Mouse (Mus musculus): Measurements from ENCODE around the gene Dusp12.

The Dusp12 gene

DNA sequence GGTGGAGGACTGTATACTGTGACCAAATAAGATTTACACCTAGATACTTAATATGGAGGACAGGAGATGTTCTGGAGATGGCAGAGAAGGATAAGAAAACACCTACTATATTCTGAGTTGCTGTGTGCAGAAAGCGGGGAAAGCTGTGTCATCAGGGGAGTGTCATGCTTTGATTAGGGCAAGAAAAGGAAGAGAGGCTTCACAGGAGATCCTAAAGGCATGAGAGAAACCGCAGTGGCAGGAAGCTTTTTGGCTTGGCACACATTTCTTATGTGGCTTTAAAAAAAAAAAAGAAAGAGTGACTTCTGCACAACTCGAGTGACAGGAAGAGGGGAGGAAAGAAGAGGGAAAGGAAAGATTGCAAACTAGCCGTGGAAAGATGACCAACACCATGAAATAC, 22.3 kb downstream of the Dusp12 start:
- peak in 1 of 2 experiments; percentile 20 for DNase-seq (ENCODE audit: low spot score in 2 of 2)

GRCm38 (mm10) chr1:170862435-170862717, 23.0 kb downstream of the Dusp12 start:
- no peak for DNase-seq (ENCODE audit: low spot score in 2 of 2)

GRCm38 (mm10) chr1:170861671-170862434, 23.5 kb downstream of the Dusp12 start:
- peak in 1 of 2 experiments; percentile 16 for DNase-seq (ENCODE audit: low spot score in 2 of 2)

DNA sequence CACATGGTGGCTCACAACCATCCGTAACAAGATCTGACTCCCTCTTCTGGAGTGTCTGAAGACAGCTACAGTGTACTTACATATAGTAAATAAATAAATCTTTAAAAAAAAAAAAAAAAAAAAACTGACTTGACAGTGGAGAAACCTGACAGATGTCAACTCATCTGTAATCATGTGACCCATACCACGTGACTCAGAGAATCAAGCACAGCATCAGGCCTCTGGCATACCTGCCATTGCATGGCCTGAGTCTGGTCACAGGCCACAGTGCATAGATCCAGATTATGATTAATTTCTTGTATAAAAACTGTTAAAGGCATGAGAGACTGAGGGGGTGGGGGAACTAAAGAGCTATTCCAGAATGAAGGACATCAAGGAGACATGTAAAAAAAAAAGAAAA, 26.5 kb downstream of the Dusp12 start:
- no peak for DNase-seq (ENCODE audit: low spot score in 2 of 2)

DNA sequence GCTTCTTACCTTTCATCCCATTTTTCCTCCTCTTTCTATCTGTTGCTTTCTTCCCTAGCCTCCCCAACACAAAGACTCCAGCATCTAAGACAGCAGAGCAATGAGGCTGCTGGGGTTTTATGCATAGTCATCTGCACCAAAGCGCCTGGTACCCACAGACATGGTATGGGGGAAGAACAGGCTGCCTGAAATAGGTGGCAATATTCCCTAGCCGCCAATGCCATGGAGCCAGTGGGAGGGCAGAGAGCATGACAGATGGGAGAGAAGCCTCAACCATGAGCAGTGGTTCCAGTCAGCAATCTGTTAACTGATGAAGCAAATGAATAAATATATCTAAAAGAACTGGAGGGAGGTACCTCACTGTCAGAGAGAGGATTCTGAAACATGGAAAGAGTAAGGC, 28.0 kb downstream of the Dusp12 start:
- DNase-seq (ENCODE audit: low spot score in 2 of 2) = no peak

- no peak for DNase-seq (ENCODE audit: low spot score in 2 of 2)
These were observed 30.1 kb downstream of the Dusp12 start for GRCm38 (mm10) chr1:170855056-170855760.

DNA sequence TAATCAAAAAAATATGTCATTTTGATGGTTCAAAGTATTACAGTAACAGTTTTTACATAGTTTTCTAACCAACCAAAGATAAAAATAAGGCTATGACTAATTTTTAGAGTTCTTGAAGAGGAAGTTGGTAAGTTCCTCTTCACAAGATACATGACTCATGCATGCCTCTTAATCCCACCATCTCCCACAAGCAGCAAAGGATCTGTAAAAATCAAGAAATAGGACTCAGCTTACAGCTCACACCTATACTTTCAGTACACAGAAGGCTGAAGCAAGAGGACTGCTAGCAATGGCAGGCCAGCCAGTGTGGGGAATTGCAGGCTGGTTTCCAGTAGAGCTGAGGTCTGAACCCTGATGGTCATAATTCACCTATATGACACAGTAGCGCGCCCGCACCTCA, 31.7 kb downstream of the Dusp12 start:
- peak; percentile 28 to 44 for DNase-seq (ENCODE audit: low spot score in 2 of 2)

- no peak for DNase-seq (ENCODE audit: low spot score in 2 of 2)
These were observed 34.4 kb downstream of the Dusp12 start for GRCm38 (mm10) chr1:170850637-170851624.

- no peak for DNase-seq (ENCODE audit: low spot score in 2 of 2)
These were observed 35.3 kb downstream of the Dusp12 start for GRCm38 (mm10) chr1:170850007-170850406.

- no peak for DNase-seq (ENCODE audit: low spot score in 2 of 2)
These were observed 39.7 kb downstream of the Dusp12 start for GRCm38 (mm10) chr1:170845448-170846307.

DNA sequence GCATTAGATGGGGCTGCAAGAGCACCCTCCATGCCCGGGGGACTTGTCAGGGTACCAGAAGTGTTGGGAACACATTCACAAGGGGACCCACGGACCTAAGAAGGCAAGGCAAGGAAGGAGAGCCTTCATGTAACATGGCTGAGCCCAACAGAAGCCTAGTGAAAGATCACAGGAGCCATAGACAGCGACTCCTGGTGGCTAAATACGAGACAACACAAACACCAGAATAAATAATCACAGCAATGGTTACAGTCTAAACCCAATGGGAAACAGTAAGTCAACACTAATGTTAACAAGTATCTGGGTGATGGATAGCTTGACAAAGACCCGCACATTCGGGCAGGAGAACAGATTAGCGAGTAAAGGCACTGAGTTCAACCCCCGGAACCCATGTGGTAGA, 41.0 kb downstream of the Dusp12 start:
- DNase-seq (ENCODE audit: low spot score in 2 of 2) = no peak

GRCm38 (mm10) chr1:170839685-170840084, 45.7 kb downstream of the Dusp12 start:
- no peak for DNase-seq (ENCODE audit: low spot score in 2 of 2)

DNA sequence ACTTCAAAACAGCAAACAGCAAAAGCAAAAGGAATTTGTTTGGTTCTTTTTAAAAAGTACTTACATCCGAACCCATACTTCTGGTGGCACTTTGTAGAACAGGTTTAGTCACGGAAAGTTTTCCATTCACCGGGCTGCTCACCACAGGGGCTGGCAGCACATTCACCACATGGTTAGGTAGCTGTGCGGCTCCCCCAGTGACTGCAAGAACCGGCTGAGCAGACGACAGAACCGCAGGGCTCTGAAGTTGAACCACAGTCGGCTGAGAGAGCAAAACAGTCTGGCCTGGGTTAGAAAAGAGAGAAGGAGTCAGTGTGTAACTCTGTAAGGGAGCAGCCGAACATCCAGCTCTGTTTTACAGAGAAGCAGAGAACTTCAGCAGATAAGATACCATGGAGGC, 50.6 kb downstream of the Dusp12 start:
- DNase-seq (ENCODE audit: low spot score in 2 of 2) = peak; percentile 15 to 20

DNA sequence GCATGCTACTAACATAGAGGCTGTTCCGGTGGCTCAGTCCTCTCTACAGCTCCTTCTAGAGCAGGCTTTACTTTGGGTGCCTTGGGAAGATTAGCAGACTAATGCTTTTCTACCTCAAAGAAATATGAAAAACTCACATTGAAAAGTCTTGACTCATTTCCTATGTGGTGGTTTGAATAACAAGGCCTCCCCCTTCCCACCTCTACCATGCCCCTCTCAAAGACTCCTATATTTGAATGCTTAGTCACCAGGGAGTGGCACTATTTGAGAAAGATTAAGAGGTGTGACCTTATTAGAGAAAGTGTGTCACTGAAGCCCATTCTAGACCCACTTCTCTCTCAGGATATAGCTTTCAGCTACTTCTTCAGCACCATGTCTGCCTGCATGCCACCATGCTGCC, 55.6 kb downstream of the Dusp12 start:
- no peak for DNase-seq (ENCODE audit: low spot score in 2 of 2)

DNA sequence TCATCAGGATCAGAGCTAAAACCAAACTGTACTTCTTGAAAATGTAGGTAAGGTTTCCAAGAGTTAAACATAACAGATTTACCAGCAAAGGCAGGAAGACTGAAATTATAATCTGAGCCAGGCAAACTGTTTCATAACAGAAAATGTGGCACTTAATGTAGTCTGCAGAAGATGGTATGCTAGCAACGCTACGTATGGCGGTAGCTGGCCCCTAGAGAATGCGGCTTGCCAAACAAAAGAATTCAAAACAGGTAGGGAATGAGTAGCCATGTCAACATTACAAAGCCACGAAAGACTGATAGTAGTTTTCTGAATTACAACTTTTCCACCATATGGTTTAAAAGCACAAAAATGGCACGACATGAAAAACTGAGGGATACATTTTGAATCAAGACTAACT, 56.0 kb downstream of the Dusp12 start:
- no peak for DNase-seq (ENCODE audit: low spot score in 2 of 2)
